Mouse (Mus musculus) embryonic facial prominence, embryonic 10.5 days (tissue): Measurements from ENCODE around the gene Mxd4. TPM values are rescaled to one million over a fixed set of nuclear protein-coding genes. Genes with fewer than 3 reads are reported as not detected.

Experiments used
- DNase-seq: peaks from one replicate; pipeline ENCODE4 v3.0.0-alpha.2; 2017; ENCODE audit warnings: low spot score
- H3K27ac ChIP-seq: fragments of 300-500 bp; sonication (generic); replicated peaks from 2 replicates; pipeline ENCODE4 v1.5.1; 2016; ENCODE audit warnings: mild to moderate bottlenecking
- H3K27me3 ChIP-seq: fragments of 300-500 bp; sonication (generic); replicated peaks from 2 replicates; pipeline ENCODE4 v1.6.1; 2016; ENCODE audit warnings: low read depth, mild to moderate bottlenecking; ENCODE audit not compliant: poor library complexity, severe bottlenecking
- H3K36me3 ChIP-seq: fragments of 300-500 bp; sonication (generic); replicated peaks from 2 replicates; pipeline ENCODE4 v1.6.1; 2016; ENCODE audit warnings: mild to moderate bottlenecking, moderate library complexity
- H3K4me1 ChIP-seq: fragments of 300-500 bp; sonication (generic); 2 replicates; pipeline ENCODE4 v1.6.1; 2016
- H3K4me3 ChIP-seq: fragments of 300-500 bp; sonication (generic); 2 replicates; pipeline ENCODE4 v1.5.1; 2016; ENCODE audit warnings: mild to moderate bottlenecking, moderate library complexity
- H3K9me3 ChIP-seq: fragments of 300-500 bp; sonication (generic); 2 replicates; pipeline ENCODE4 v1.6.1; 2016; ENCODE audit warnings: mild to moderate bottlenecking
- WGBS: fragments of 180-500 bp; shearing (Covaris S2); methylation state at CpG from one replicate; pipeline ENCODE4 v1.1.7; 2016; 5-methylcytosine and 5-hydroxymethylcytosine counted together
- polyA plus RNA-seq: library from polyadenylated mRNA; unstranded; fragments of >200 nt; fragmentation: Nextera tagmentation; extraction: Ambion mirVana; gene quantifications from 2 replicates; pipeline ENCODE4 v1.2.1, GENCODE M21; 2016

Mxd4 gene
- polyA plus RNA-seq, 1 experiment from 2014 or later = 23.0 TPM

DNA sequence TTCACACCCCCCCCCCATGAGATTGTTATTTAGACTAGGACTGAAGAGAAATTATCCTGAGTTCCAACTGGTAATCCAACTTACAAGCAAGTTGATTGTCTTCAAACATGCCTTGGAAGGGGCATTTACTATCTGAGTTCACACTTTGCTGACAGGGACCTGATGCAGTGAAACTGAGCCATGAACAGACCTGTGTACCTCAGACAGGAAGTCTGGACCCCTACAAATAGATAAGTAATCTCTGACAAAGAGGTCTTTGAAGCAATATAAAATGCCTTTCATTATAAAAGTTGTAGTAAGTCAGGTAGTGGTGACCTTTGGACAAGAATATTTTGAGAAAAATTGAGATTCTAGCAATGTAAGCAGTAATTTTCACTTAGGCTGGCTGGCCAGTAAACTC, 39.0 kb downstream of the Mxd4 start:
- Histone ChIP-seq H3K27ac (no peak overlapping the region), H3K27me3 (no peaks in the 10 kb centered on the region), H3K4me1 (no peaks in the 10 kb centered on the region), H3K4me3 (no peak overlapping the region), H3K9me3 (no peaks in the 10 kb centered on the region; the same call in 1 of the 2 replicates), H3K36me3 (peaks cover 18% of the 10 kb centered on the region)
- no peak for DNase-seq

GRCm38 (mm10) chr5:34147554-34147953, 40.0 kb downstream of the Mxd4 start:
- Histone ChIP-seq H3K4me1 (no peaks in the 10 kb centered on the region), H3K4me3 (no peak overlapping the region), H3K36me3 (peaks cover 8% of the 10 kb centered on the region), H3K9me3 (no peaks in the 10 kb centered on the region), H3K27ac (no peak overlapping the region), H3K27me3 (no peaks in the 10 kb centered on the region)
- 88% methylated on average over 3 of the region's 3 CpGs for WGBS
- DNase-seq = no peak

- Histone ChIP-seq H3K4me3 (no peak overlapping the region), H3K4me1 (no peaks in the 10 kb centered on the region), H3K9me3 (no peaks in the 10 kb centered on the region), H3K36me3 (no peaks in the 10 kb centered on the region), H3K27me3 (no peaks in the 10 kb centered on the region), H3K27ac (no peak overlapping the region)
- DNase-seq = peak; percentile 17
- WGBS = 3% methylated on average over 1 of the region's 1 CpGs
Observed at GRCm38 (mm10) chr5:34139751-34140150, 47.8 kb downstream of the Mxd4 start.

GRCm38 (mm10) chr5:34132731-34133130, 54.8 kb downstream of the Mxd4 start:
- H3K9me3 ChIP-seq = no peaks in the 10 kb centered on the region
- H3K36me3 ChIP-seq = no peaks in the 10 kb centered on the region
- H3K4me3 ChIP-seq = no peak overlapping the region
- H3K27ac ChIP-seq = no peak overlapping the region
- DNase-seq = no peak
- WGBS = 80% methylated on average over 2 of the region's 2 CpGs
- no peaks in the 10 kb centered on the region for H3K4me1 ChIP-seq
- no peaks in the 10 kb centered on the region for H3K27me3 ChIP-seq

DNA sequence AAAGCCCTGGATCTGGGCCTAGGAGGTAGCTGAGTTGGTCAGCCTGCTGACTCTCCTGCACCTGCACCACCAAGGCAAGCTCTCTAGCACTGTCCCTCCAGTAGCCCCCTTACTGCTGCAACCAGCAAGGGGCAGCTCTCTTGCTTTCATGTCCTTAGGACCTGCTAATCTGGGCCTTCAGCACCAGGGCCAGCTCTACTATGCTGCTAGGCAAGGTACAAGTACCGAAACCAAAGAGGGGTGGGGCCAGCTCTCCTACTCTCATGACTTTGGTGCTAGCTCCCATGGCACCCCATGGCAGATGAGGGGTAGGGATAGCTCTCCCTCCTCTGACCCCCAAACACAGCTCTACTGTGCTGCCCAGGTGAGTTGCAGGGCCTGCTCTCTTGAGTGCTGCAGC, 63.4 kb downstream of the Mxd4 start:
- Histone ChIP-seq H3K9me3 (no peaks in the 10 kb centered on the region), H3K27ac (no peak overlapping the region), H3K27me3 (no peaks in the 10 kb centered on the region), H3K4me1 (no peaks in the 10 kb centered on the region), H3K36me3 (no peaks in the 10 kb centered on the region), H3K4me3 (no peak overlapping the region)
- WGBS = 19% methylated on average over 1 of the region's 1 CpGs
- DNase-seq = peak; percentile 12

Other genes starting within 250 kb of the Mxd4 start
- 211 and 214 TPM in 2 replicates for gene Gm1673, start 204.3 kb downstream of the Mxd4 start, polyA plus RNA-seq
- 0.47 and 0.73 TPM in 2 replicates for gene Nat8l, start 191.7 kb downstream of the Mxd4 start, polyA plus RNA-seq
- 0.67 and 0.69 TPM in 2 replicates for gene Poln, start 18.3 kb downstream of the Mxd4 start, polyA plus RNA-seq
- gene Haus3, start 18.2 kb downstream of the Mxd4 start, polyA plus RNA-seq = 53.0 and 60.0 TPM in 2 replicates
- gene Zfyve28, start 100.7 kb upstream of the Mxd4 start, polyA plus RNA-seq = 0.93 and 1.3 TPM in 2 replicates
- 0.06 TPM in 1 of 2 replicates, not detected in the other for gene Cfap99, start 100.9 kb upstream of the Mxd4 start, polyA plus RNA-seq
- gene Rnf4, start 148.6 kb upstream of the Mxd4 start, polyA plus RNA-seq = 198 and 205 TPM in 2 replicates
- 12.1 and 13.8 TPM in 2 replicates for gene Fam193a, start 182.2 kb upstream of the Mxd4 start, polyA plus RNA-seq